In the genomic region with DNA sequence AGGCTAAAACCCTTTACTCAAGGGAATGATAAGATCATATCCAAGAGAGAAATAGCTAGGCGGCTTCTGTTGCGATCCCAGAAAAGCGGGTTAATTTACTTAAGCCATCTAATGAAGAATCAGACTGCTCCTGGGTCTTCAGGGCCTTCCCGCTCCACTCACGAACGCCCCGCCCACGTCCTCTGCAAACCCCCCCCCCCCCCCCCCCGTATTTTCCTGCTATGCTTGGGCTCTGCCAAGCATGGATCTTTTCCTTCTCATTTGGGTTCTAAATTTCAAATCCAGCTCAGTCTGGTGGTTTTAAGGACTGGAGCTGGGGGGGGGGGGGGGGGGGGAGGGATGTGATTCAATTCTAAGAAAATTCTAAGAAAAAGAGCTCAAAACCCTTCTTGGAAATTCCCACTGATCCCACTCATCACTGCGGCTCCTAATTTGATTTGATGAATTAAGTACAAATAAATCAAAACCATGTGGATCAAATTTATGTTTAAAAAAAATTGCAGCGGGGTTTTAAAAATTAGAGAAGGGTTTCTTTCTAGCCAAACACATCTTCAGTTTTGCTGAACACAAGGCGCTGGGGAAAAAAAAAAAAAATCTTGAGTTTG, we compare ENCODE assay signal across 9 mouse cellular contexts.
A peak's percentile ranks its signal among the peaks of the same experiment; 100 is the strongest.
DNase-seq lines count a peak whose midpoint lies in the region; ATAC-seq and TF ChIP-seq lines count a peak whose summit lies in the region.
"Had no signal": no experiment of that assay in that cellular context is flagged by ENCODE, and none has a peak within 500 bp of the region (broad histone marks: within the 10 kb centered on the region; RNA-seq: fewer than 3 reads in every experiment).

No protein-coding gene starts in this region.

- peak overlapping the region; percentile 48 for H3K9ac ChIP-seq in intestine, embryonic 16.5 days (ENCODE audit: low read depth, low read length)

- no peak overlapping the region for H3K4me3 ChIP-seq in kidney, adult 2 months (ENCODE audit: insufficient read depth, low read depth, low read length)
- H3K4me3 ChIP-seq in embryonic fibroblast, embryonic 13.5 days (ENCODE audit: insufficient read depth, low read length), result peak overlapping the region; percentile 23
- H3K4me3 ChIP-seq in intestine, embryonic 16.5 days (ENCODE audit: low read length), result 0 out of 2 replicates have a peak overlapping the region, but pooled peaks have one; percentile 3
- no peak overlapping the region for H3K4me3 ChIP-seq in lung, adult 2 months (replicated peaks; ENCODE audit: extremely low read depth, low read depth, low read length)

- no peaks in the 10 kb centered on the region; the same call in 1 of the 2 replicates for H3K36me3 ChIP-seq in kidney, adult 2 months (ENCODE audit: control insufficient read depth, insufficient read depth, low read length)
- H3K36me3 ChIP-seq in intestine, embryonic 16.5 days (ENCODE audit: control insufficient read depth, insufficient read depth, low read length), result no peaks in the 10 kb centered on the region
- H3K36me3 ChIP-seq: G1E had no signal

- TF ChIP-seq POLR2A in kidney, adult 2 months (IDR thresholded peaks at IDR 0.05; ENCODE audit: low read depth, low read length), result no peak
- TF ChIP-seq POLR2A in embryonic fibroblast, embryonic 13.5 days (IDR thresholded peaks at IDR 0.05; ENCODE audit: low read depth, low read length), result peak; percentile 30; the same call in 1 of the 2 replicates
- TF ChIP-seq POLR2A in lung, adult 2 months (IDR thresholded peaks at IDR 0.05; ENCODE audit: borderline replicate concordance, extremely low read depth, low read depth, low read length), result no peak

- 0 out of 2 replicates have a peak overlapping the region, but pooled peaks have one; percentile 17 for H3K27ac ChIP-seq in kidney, adult 2 months (ENCODE audit: insufficient read depth, low read depth, low read length)
- peak overlapping the region; percentile 100 for H3K27ac ChIP-seq in embryonic fibroblast, embryonic 13.5 days (ENCODE audit: insufficient read depth, low read length)
- H3K27ac ChIP-seq in intestine, embryonic 16.5 days (ENCODE audit: low read length), result peak overlapping the region; percentile 88

- H3K27me3 ChIP-seq in kidney, adult 2 months (replicated peaks; ENCODE audit: control insufficient read depth, insufficient read depth, low read length), result no peaks in the 10 kb centered on the region
- no peaks in the 10 kb centered on the region for H3K27me3 ChIP-seq in intestine, embryonic 16.5 days (replicated peaks; ENCODE audit: control insufficient read depth, insufficient read depth, low read length)

- no peak for TF ChIP-seq CTCF in kidney, adult 2 months (conservative IDR thresholded peaks at IDR 0.05; ENCODE audit: insufficient read depth, insufficient read length, low read depth, low read length)
- TF ChIP-seq CTCF in embryonic fibroblast, embryonic 13.5 days (IDR thresholded peaks at IDR 0.05; ENCODE audit: borderline replicate concordance, insufficient read depth, low read length), result no peak
- TF ChIP-seq CTCF in lung, adult 2 months (IDR thresholded peaks at IDR 0.05; ENCODE audit: insufficient read depth, low read length), result no peak

- WGBS in kidney, adult 2 months, result 48% methylated on average over 10 of the region's 12 CpGs
- 39% methylated on average over 12 of the region's 12 CpGs for whole genome bisulfite sequencing in intestine, embryonic 16.5 days
- WGBS in lung, adult 2 months, result 39% methylated on average over 12 of the region's 12 CpGs

- peak overlapping the region; percentile 37; the same call in 1 of the 2 replicates for H3K4me2 ChIP-seq in intestine, embryonic 16.5 days (ENCODE audit: low read depth, low read length)

- ATAC-seq in intestine, embryonic 16.5 days, result no peak

- H3K9me3 ChIP-seq in intestine, embryonic 16.5 days (ENCODE audit: control insufficient read depth, low read length), result no peaks in the 10 kb centered on the region

- peaks cover 10% of the 10 kb centered on the region; the same call in 1 of the 2 replicates for H3K4me1 ChIP-seq in kidney, adult 2 months (ENCODE audit: control insufficient read depth, insufficient read depth, low read length)
- H3K4me1 ChIP-seq in embryonic fibroblast, embryonic 13.5 days (ENCODE audit: control insufficient read depth, insufficient read depth, low read length), result peaks cover 15% of the 10 kb centered on the region
- H3K4me1 ChIP-seq in intestine, embryonic 16.5 days (ENCODE audit: control insufficient read depth, insufficient read depth, low read length), result peaks cover 24% of the 10 kb centered on the region
- H3K4me1 ChIP-seq in lung, adult 2 months (ENCODE audit: control insufficient read depth, insufficient read depth, low read length), result no peaks in the 10 kb centered on the region; the same call in 1 of the 2 replicates

- DNase-seq in kidney, adult 2 months, result no peak
- no peak for DNase-seq in kidney, postnatal 25 days
- peak; percentile 71 for DNase-seq in 3T3-L1 (ENCODE audit: low read depth, low spot score)
- no peak for DNase-seq in cerebellum, adult 18-20 months
- no peak for DNase-seq in layer of hippocampus, postnatal 10 days (ENCODE audit: low spot score in 2 of 2)
- DNase-seq in lung, adult 2 months, result no peak

Comparison
In these comparisons a context has a peak if more than half of its experiments do, and no peak if none do; other contexts are left out.
1. H3K27ac ChIP-seq: peak in every context shown above with its lines; median percentile 100 in embryonic fibroblast, embryonic 13.5 days; 88 in intestine, embryonic 16.5 days; 17 in kidney, adult 2 months.
2. H3K4me3 ChIP-seq: peak in embryonic fibroblast, embryonic 13.5 days (single experiment) and intestine, embryonic 16.5 days (single experiment); none in kidney, adult 2 months (single experiment) and lung, adult 2 months (single experiment).